ENCODE assay signal across 21 mouse cellular contexts in genomic region chr12:104740841-104741787, GRCm38 (mm10). TPM values are rescaled to one million over a fixed set of nuclear protein-coding genes. Genes with fewer than 3 reads are reported as not detected.
DNase-seq lines count a peak whose midpoint lies in the region; ATAC-seq lines count a peak whose summit lies in the region.
"Had no signal": no experiment of that assay in that cellular context is flagged by ENCODE, and none has a peak within 500 bp of the region (broad histone marks: within the 10 kb centered on the region; RNA-seq: fewer than 3 reads in every experiment).

No protein-coding gene starts in this region.

- H3K4me2 ChIP-seq in forebrain, embryonic 14.5 days (ENCODE audit: low read length), result no peak overlapping the region
- no peak overlapping the region for H3K4me2 ChIP-seq in forebrain, embryonic 16.5 days (ENCODE audit: low read length)
- peak overlapping the region; percentile 31; the same call in 1 of the 2 replicates for H3K4me2 ChIP-seq in heart, embryonic 13.5 days
- H3K4me2 ChIP-seq in limb, embryonic 12.5 days, result peak overlapping the region; percentile 10; the same call in 1 of the 2 replicates
- H3K4me2 ChIP-seq: hindbrain, embryonic 14.5 days; liver, embryonic 15.5 days; lung, embryonic 15.5 days; stomach, embryonic 15.5 days had no signal

- no peak overlapping the region for H3K27ac ChIP-seq in forebrain, embryonic 14.5 days (ENCODE audit: low read depth, low read length)
- H3K27ac ChIP-seq in forebrain, embryonic 16.5 days (ENCODE audit: low read length), result no peak overlapping the region; the same call in 1 of the 2 replicates
- peak overlapping the region; percentile 52 for H3K27ac ChIP-seq in heart, embryonic 13.5 days (replicated peaks)
- no peak overlapping the region for H3K27ac ChIP-seq in heart, embryonic 10.5 days
- H3K27ac ChIP-seq in limb, embryonic 12.5 days, result no peak overlapping the region; the same call in 1 of the 2 replicates
- no peak overlapping the region for H3K27ac ChIP-seq in limb, embryonic 10.5 days
- H3K27ac ChIP-seq: hindbrain, embryonic 14.5 days; layer of hippocampus, adult 2 months; liver, embryonic 15.5 days; lung, embryonic 15.5 days; midbrain, embryonic 10.5 days; stomach, embryonic 15.5 days had no signal

- no peaks in the 10 kb centered on the region for H3K36me3 ChIP-seq in forebrain, embryonic 14.5 days (ENCODE audit: control insufficient read depth, insufficient read depth, low read length)
- no peaks in the 10 kb centered on the region for H3K36me3 ChIP-seq in forebrain, embryonic 16.5 days (ENCODE audit: control insufficient read depth, insufficient read depth)
- peaks cover 24% of the 10 kb centered on the region for H3K36me3 ChIP-seq in heart, embryonic 13.5 days
- peaks cover 10% of the 10 kb centered on the region; the same call in 1 of the 2 replicates for H3K36me3 ChIP-seq in heart, embryonic 10.5 days
- peaks cover 10% of the 10 kb centered on the region; the same call in 1 of the 2 replicates for H3K36me3 ChIP-seq in limb, embryonic 12.5 days
- peaks cover 30% of the 10 kb centered on the region for H3K36me3 ChIP-seq in limb, embryonic 10.5 days
- H3K36me3 ChIP-seq: stomach, embryonic 15.5 days had no signal

- 40% methylated on average over 12 of the region's 12 CpGs for WGBS in forebrain, embryonic 14.5 days
- WGBS in forebrain, embryonic 16.5 days, result 40% methylated on average over 12 of the region's 12 CpGs
- 46% methylated on average over 12 of the region's 12 CpGs for WGBS in heart, embryonic 13.5 days
- 59% methylated on average over 12 of the region's 12 CpGs for WGBS in heart, embryonic 10.5 days
- 54% methylated on average over 12 of the region's 12 CpGs for WGBS in limb, embryonic 12.5 days
- 83% methylated on average over 12 of the region's 12 CpGs for WGBS in limb, embryonic 10.5 days

- H3K4me3 ChIP-seq in forebrain, embryonic 14.5 days (ENCODE audit: low read depth, low read length), result no peak overlapping the region
- no peak overlapping the region for H3K4me3 ChIP-seq in forebrain, embryonic 16.5 days (replicated peaks; ENCODE audit: low read length)
- H3K4me3 ChIP-seq in heart, embryonic 13.5 days, result no peak overlapping the region
- no peak overlapping the region for H3K4me3 ChIP-seq in heart, embryonic 10.5 days
- no peak overlapping the region for H3K4me3 ChIP-seq in limb, embryonic 12.5 days (replicated peaks)
- no peak overlapping the region for H3K4me3 ChIP-seq in limb, embryonic 10.5 days
- H3K4me3 ChIP-seq: layer of hippocampus, adult 2 months; liver, embryonic 15.5 days; lung, embryonic 15.5 days; midbrain, embryonic 10.5 days; stomach, embryonic 15.5 days had no signal

- H3K9me3 ChIP-seq in forebrain, embryonic 14.5 days (replicated peaks; ENCODE audit: control insufficient read depth, low read length), result no peaks in the 10 kb centered on the region
- no peaks in the 10 kb centered on the region for H3K9me3 ChIP-seq in forebrain, embryonic 16.5 days (ENCODE audit: control insufficient read depth, low read length)
- no peaks in the 10 kb centered on the region for H3K9me3 ChIP-seq in heart, embryonic 13.5 days
- H3K9me3 ChIP-seq in heart, embryonic 10.5 days, result no peaks in the 10 kb centered on the region
- no peaks in the 10 kb centered on the region for H3K9me3 ChIP-seq in limb, embryonic 12.5 days
- H3K9me3 ChIP-seq in limb, embryonic 10.5 days (replicated peaks), result no peaks in the 10 kb centered on the region
- H3K9me3 ChIP-seq: liver, embryonic 15.5 days; lung, embryonic 15.5 days; midbrain, embryonic 10.5 days; stomach, embryonic 15.5 days had no signal

- H3K9ac ChIP-seq in forebrain, embryonic 14.5 days (ENCODE audit: low read length), result no peak overlapping the region
- H3K9ac ChIP-seq in forebrain, embryonic 16.5 days (replicated peaks; ENCODE audit: low read depth, low read length), result no peak overlapping the region
- 0 out of 2 replicates have a peak overlapping the region, but pooled peaks have one; percentile 4 for H3K9ac ChIP-seq in heart, embryonic 13.5 days
- H3K9ac ChIP-seq in limb, embryonic 12.5 days (replicated peaks), result no peak overlapping the region
- H3K9ac ChIP-seq: hindbrain, embryonic 14.5 days; liver, embryonic 15.5 days; lung, embryonic 15.5 days; stomach, embryonic 15.5 days had no signal

- ATAC-seq in forebrain, embryonic 14.5 days, result no peak
- ATAC-seq in forebrain, embryonic 16.5 days, result no peak
- ATAC-seq in heart, embryonic 13.5 days (ENCODE audit: extremely low read depth, insufficient number of reproducible peaks, low FRiP score, low TSS enrichment), result no peak
- no peak for ATAC-seq in limb, embryonic 12.5 days (ENCODE audit: insufficient number of reproducible peaks, insufficient read depth, low FRiP score, low TSS enrichment, low read depth)
- ATAC-seq: inflammation-experienced regulatory T-cells, adult 6 months had no signal

- DNase-seq in forebrain, embryonic 14.5 days (ENCODE audit: low spot score), result peak; percentile 25
- no peak for DNase-seq in heart, embryonic 10.5 days (ENCODE audit: low spot score)
- no peak for DNase-seq in limb, embryonic 10.5 days (ENCODE audit: low spot score)
- no peak for DNase-seq in lung, postnatal 10 days
- DNase-seq: adrenal gland, postnatal 25 days; cerebellum, adult 9-10 months; gastrocnemius, postnatal 14 days; kidney, adult 9 months; kidney, postnatal 25 days; lung, postnatal 4 days; thymus, postnatal 25 days had no signal

- H3K27me3 ChIP-seq in forebrain, embryonic 14.5 days (replicated peaks; ENCODE audit: control insufficient read depth, insufficient read depth, low read length), result no peaks in the 10 kb centered on the region
- H3K27me3 ChIP-seq in forebrain, embryonic 16.5 days (replicated peaks; ENCODE audit: control insufficient read depth, insufficient read depth, low read length), result no peaks in the 10 kb centered on the region
- H3K27me3 ChIP-seq in heart, embryonic 13.5 days (replicated peaks), result no peaks in the 10 kb centered on the region
- H3K27me3 ChIP-seq in heart, embryonic 10.5 days (ENCODE audit: insufficient read depth, poor library complexity, severe bottlenecking), result no peaks in the 10 kb centered on the region
- no peaks in the 10 kb centered on the region for H3K27me3 ChIP-seq in limb, embryonic 12.5 days
- no peaks in the 10 kb centered on the region for H3K27me3 ChIP-seq in limb, embryonic 10.5 days (ENCODE audit: low read depth, poor library complexity, severe bottlenecking)
- H3K27me3 ChIP-seq: liver, embryonic 15.5 days; lung, embryonic 15.5 days; stomach, embryonic 15.5 days had no signal

- peaks cover 59% of the 10 kb centered on the region for H3K4me1 ChIP-seq in forebrain, embryonic 14.5 days (ENCODE audit: control insufficient read depth, insufficient read depth, low read length)
- peaks cover 51% of the 10 kb centered on the region for H3K4me1 ChIP-seq in forebrain, embryonic 16.5 days (replicated peaks; ENCODE audit: control insufficient read depth, insufficient read depth, low read length)
- peaks cover 71% of the 10 kb centered on the region for H3K4me1 ChIP-seq in heart, embryonic 13.5 days
- H3K4me1 ChIP-seq in heart, embryonic 10.5 days, result peaks cover 24% of the 10 kb centered on the region
- H3K4me1 ChIP-seq in limb, embryonic 12.5 days (replicated peaks), result peaks cover 50% of the 10 kb centered on the region
- H3K4me1 ChIP-seq in limb, embryonic 10.5 days, result peaks cover 61% of the 10 kb centered on the region

RNA-seq across cellular contexts. Expression of gene Dicer1, which starts 10.6 kb away (rescaled TPM):
- 21.4 and 25.1 TPM in 2 replicates for polyA plus RNA-seq in forebrain, embryonic 14.5 days (2014; fragmentation: Nextera tagmentation; extraction: Ambion mirVana)
- polyA plus RNA-seq in forebrain, embryonic 16.5 days (2015; fragmentation: Nextera tagmentation; extraction: Ambion mirVana), result 40.3 and 40.7 TPM in 2 replicates
- polyA plus RNA-seq in heart, embryonic 13.5 days (2015; fragmentation: Nextera tagmentation; extraction: Ambion mirVana), result 26.0 and 28.0 TPM in 2 replicates
- 33.2 and 37.2 TPM in 2 replicates for polyA plus RNA-seq in heart, embryonic 10.5 days (2016; fragmentation: Nextera tagmentation; extraction: Ambion mirVana)
- polyA plus RNA-seq in limb, embryonic 12.5 days (2016; fragmentation: Nextera tagmentation; extraction: Ambion mirVana), result 56.2 and 57.6 TPM in 2 replicates
- polyA plus RNA-seq in limb, embryonic 10.5 days (2016; fragmentation: Nextera tagmentation; extraction: Ambion mirVana), result 50.3 and 58.5 TPM in 2 replicates

Comparison
In these comparisons a context has a peak if more than half of its experiments do, and no peak if none do; other contexts are left out.
1. H3K4me2 ChIP-seq: peak in heart, embryonic 13.5 days (single experiment) and limb, embryonic 12.5 days (single experiment); none in forebrain, embryonic 14.5 days (single experiment) and forebrain, embryonic 16.5 days (single experiment).